Mouse (Mus musculus) CH12.LX (cell line): ENCODE measurements around the gene Lyst.

ENCODE experiments used
- CTCF ChIP-seq, 2 experiments: IDR thresholded peaks in 1 of 2; conservative IDR thresholded peaks in 1 of 2; 2 replicates each; pipeline ENCODE4 v1.5.1; 2011 to 2012; ENCODE audit warnings: low read depth in 2 of 2, low read length in 2 of 2, improper control_type of control experiment in 1 of 2, inconsistent platforms in 1 of 2, mild to moderate bottlenecking in 1 of 2, moderate library complexity in 1 of 2
- EP300 ChIP-seq: IDR thresholded peaks from 2 replicates; pipeline ENCODE4 v1.6.1; 2011; ENCODE audit warnings: low read length, improper control_type of control experiment
- MAFK ChIP-seq: IDR thresholded peaks from 2 replicates; pipeline ENCODE4 v1.6.1; 2011; ENCODE audit warnings: low read length, improper control_type of control experiment; ENCODE audit not compliant: insufficient replicate concordance
- MEF2A ChIP-seq: IDR thresholded peaks from 2 replicates; pipeline ENCODE4 v1.6.1; 2014; ENCODE audit warnings: low read depth, mild to moderate bottlenecking, inconsistent platforms, low read length, improper control_type of control experiment, borderline replicate concordance
- NRF1 ChIP-seq: IDR thresholded peaks from 2 replicates; pipeline ENCODE4 v1.6.1; 2014; ENCODE audit warnings: low read depth, mild to moderate bottlenecking, inconsistent platforms, low read length, improper control_type of control experiment, moderate library complexity
- POLR2A ChIP-seq: IDR thresholded peaks from 2 replicates; pipeline ENCODE4 v1.6.1; 2011; ENCODE audit warnings: low read depth, mild to moderate bottlenecking, improper control_type of control experiment, low read length
- ZC3H11A ChIP-seq: IDR thresholded peaks from 2 replicates; pipeline ENCODE4 v1.6.1; 2012; ENCODE audit warnings: low read depth, mild to moderate bottlenecking, inconsistent platforms, low read length, improper control_type of control experiment

- TF ChIP-seq MAFK, result no peak
- TF ChIP-seq POLR2A, result no peak
- no peak for TF ChIP-seq NRF1
- TF ChIP-seq EP300, result no peak
- no peak for TF ChIP-seq CTCF (conservative IDR thresholded peaks at IDR 0.05 in 1 of 2, IDR thresholded peaks at IDR 0.05 in 1 of 2; ENCODE audit: low read depth in 2 of 2, low read length in 2 of 2)
- TF ChIP-seq MEF2A, result no peak
- no peak for TF ChIP-seq ZC3H11A
Measured at GRCm38 (mm10) chr13:13783894-13784419, 193.8 kb downstream of the Lyst start, which contains the start of gene Gng4.
